Mouse (Mus musculus): ENCODE results near the gene Kcna10. TPM values are rescaled to one million over a fixed set of nuclear protein-coding genes. Genes with fewer than 3 reads are reported as not detected.

Gene Kcna10
- polyA plus RNA-seq, 1 experiment = not detected

DNA sequence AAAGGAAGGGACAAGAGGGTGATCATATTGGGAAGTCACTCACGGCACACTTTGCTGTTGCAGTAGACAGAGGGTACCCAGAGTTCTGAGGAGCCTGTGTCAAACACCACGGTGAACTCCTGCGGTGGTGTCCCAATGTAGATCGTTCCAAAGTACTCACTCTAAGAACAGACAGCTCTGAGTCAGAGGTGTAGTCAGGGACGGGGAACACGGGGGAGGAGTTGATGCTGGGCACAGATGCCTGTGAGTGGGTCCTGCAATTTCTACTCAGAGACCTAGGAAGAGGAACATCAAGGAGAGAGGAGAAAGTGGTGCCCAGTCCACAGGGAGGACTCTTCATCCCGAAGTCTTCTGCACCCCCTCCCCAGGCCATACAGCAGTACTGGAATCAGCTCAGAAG lies 35.7 kb downstream of the Kcna10 start:
- Histone ChIP-seq H3K4me3 (ENCODE audit: low read depth, low read length) (no peak overlapping the region), H3K27me3 (ENCODE audit: control insufficient read depth, insufficient read depth, low read length, poor library complexity, severe bottlenecking) (no peaks in the 10 kb centered on the region), H3K4me1 (ENCODE audit: control insufficient read depth, insufficient read depth, low read length) (no peaks in the 10 kb centered on the region), H3K9ac (ENCODE audit: low read depth, poor library complexity, severe bottlenecking) (no peak overlapping the region), H3K27ac (ENCODE audit: insufficient read depth, low read length) (no peak overlapping the region), H3K9me3 (replicated peaks; ENCODE audit: control insufficient read depth, insufficient read depth, low read length, poor library complexity, severe bottlenecking) (no peaks in the 10 kb centered on the region), H3K36me3 (ENCODE audit: control insufficient read depth, insufficient read depth, low read length, poor library complexity, severe bottlenecking) (no peaks in the 10 kb centered on the region)
- TF ChIP-seq POLR2A (IDR thresholded peaks at IDR 0.05; ENCODE audit: insufficient read depth, low read length) (no peak), EP300 (IDR thresholded peaks at IDR 0.05; ENCODE audit: insufficient read depth, low read depth, low read length) (no peak), CTCF (IDR thresholded peaks at IDR 0.05; ENCODE audit: low read depth, low read length) (no peak)

DNA sequence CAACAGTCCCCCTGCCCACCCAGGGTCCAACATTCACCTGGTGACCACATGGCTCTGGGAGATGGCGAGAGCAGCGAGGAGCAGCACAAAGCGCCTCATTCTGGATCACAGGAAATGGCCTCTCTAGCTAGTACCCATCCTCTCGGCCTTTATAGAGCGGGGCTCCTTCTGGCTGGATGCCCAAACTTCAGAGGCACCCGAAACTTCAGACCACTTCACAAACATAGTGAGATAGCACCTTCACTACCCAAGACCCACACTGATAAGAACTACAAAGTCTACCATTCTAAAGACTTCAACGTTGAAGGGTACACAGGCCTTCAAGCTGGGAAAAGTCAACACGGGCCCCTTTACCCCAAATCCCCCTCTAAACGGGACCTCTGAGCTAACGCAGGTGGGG lies 38.8 kb downstream of the Kcna10 start, which contains the start of gene Cym:
Cym (minus strand) TSS at position 125 of the 400 bp plus-strand sequence.
- no peaks in the 10 kb centered on the region for H3K9me3 ChIP-seq (replicated peaks; ENCODE audit: control insufficient read depth, insufficient read depth, low read length, poor library complexity, severe bottlenecking)
- H3K4me1 ChIP-seq (ENCODE audit: control insufficient read depth, insufficient read depth, low read length) = no peaks in the 10 kb centered on the region
- TF ChIP-seq EP300 (IDR thresholded peaks at IDR 0.05; ENCODE audit: insufficient read depth, low read depth, low read length) (no peak), POLR2A (IDR thresholded peaks at IDR 0.05; ENCODE audit: insufficient read depth, low read length) (no peak), CTCF (IDR thresholded peaks at IDR 0.05; ENCODE audit: low read depth, low read length) (no peak)
- no peak within 1 kb of the TSS for H3K27ac ChIP-seq (ENCODE audit: insufficient read depth, low read length)
- no peaks in the 10 kb centered on the region for H3K27me3 ChIP-seq (ENCODE audit: control insufficient read depth, insufficient read depth, low read length, poor library complexity, severe bottlenecking)
- H3K36me3 ChIP-seq (ENCODE audit: control insufficient read depth, insufficient read depth, low read length, poor library complexity, severe bottlenecking) = no peaks in the 10 kb centered on the region
- no peak within 1 kb of the TSS for H3K4me3 ChIP-seq (ENCODE audit: low read depth, low read length)
- no peak within 1 kb of the TSS for H3K9ac ChIP-seq (ENCODE audit: low read depth, poor library complexity, severe bottlenecking)

DNA sequence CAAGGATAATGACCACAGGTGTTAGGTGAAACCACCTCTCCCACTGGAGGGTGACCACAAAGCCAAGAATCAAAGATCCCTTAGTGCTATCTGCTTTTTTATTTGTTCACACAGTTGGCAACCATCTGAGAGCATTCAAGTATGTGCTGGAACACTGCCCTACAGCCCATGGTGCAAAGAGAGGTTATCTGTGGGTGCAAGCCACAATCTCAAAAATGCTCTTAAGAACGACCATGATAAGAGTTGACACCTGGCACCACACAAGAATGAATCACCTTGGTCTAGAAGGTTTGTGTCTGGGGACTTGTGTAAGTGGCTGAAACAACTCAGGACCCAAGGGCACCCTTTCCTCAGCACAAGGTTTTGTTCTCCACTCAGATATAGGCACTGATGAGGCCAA lies 40.4 kb downstream of the Kcna10 start:
- H3K4me3 ChIP-seq (ENCODE audit: low read depth, low read length) = no peak overlapping the region
- no peak overlapping the region for H3K27ac ChIP-seq (ENCODE audit: insufficient read depth, low read length)
- no peaks in the 10 kb centered on the region for H3K36me3 ChIP-seq (ENCODE audit: control insufficient read depth, insufficient read depth, low read length, poor library complexity, severe bottlenecking)
- H3K27me3 ChIP-seq (ENCODE audit: control insufficient read depth, insufficient read depth, low read length, poor library complexity, severe bottlenecking) = no peaks in the 10 kb centered on the region
- no peaks in the 10 kb centered on the region for H3K4me1 ChIP-seq (ENCODE audit: control insufficient read depth, insufficient read depth, low read length)
- H3K9ac ChIP-seq (ENCODE audit: low read depth, poor library complexity, severe bottlenecking) = no peak overlapping the region
- no peak for TF ChIP-seq EP300 (IDR thresholded peaks at IDR 0.05; ENCODE audit: insufficient read depth, low read depth, low read length)
- TF ChIP-seq CTCF (IDR thresholded peaks at IDR 0.05; ENCODE audit: low read depth, low read length) = no peak
- TF ChIP-seq POLR2A (IDR thresholded peaks at IDR 0.05; ENCODE audit: insufficient read depth, low read length) = no peak
- H3K9me3 ChIP-seq (replicated peaks; ENCODE audit: control insufficient read depth, insufficient read depth, low read length, poor library complexity, severe bottlenecking) = no peaks in the 10 kb centered on the region

DNA sequence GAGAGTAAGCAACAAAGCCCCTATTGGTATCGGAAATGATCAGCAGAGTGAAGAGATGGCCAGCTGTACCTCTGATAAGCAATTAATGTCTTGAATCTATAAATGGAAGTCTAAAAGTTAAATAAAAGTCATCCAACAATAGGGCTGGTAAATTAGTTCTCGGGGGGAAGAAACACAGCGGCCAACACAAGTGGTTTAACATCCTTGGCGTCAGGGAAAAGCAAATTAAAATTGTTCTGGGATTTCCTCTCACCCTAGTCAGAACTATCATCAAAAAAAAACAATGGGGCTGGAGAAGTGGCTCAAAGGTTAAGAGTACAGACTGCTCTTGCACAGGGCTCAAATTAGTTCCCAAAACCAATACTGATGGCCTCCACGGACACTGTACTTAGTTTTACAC lies 43.0 kb downstream of the Kcna10 start:
- Histone ChIP-seq H3K4me1 (ENCODE audit: control insufficient read depth, insufficient read depth, low read length) (no peaks in the 10 kb centered on the region), H3K27ac (ENCODE audit: insufficient read depth, low read length) (no peak overlapping the region), H3K9me3 (replicated peaks; ENCODE audit: control insufficient read depth, insufficient read depth, low read length, poor library complexity, severe bottlenecking) (no peaks in the 10 kb centered on the region), H3K36me3 (ENCODE audit: control insufficient read depth, insufficient read depth, low read length, poor library complexity, severe bottlenecking) (no peaks in the 10 kb centered on the region), H3K4me3 (ENCODE audit: low read depth, low read length) (no peak overlapping the region), H3K9ac (ENCODE audit: low read depth, poor library complexity, severe bottlenecking) (no peak overlapping the region), H3K27me3 (ENCODE audit: control insufficient read depth, insufficient read depth, low read length, poor library complexity, severe bottlenecking) (no peaks in the 10 kb centered on the region)
- TF ChIP-seq EP300 (IDR thresholded peaks at IDR 0.05; ENCODE audit: insufficient read depth, low read depth, low read length) (no peak), POLR2A (IDR thresholded peaks at IDR 0.05; ENCODE audit: insufficient read depth, low read length) (no peak), CTCF (IDR thresholded peaks at IDR 0.05; ENCODE audit: low read depth, low read length) (no peak)

DNA sequence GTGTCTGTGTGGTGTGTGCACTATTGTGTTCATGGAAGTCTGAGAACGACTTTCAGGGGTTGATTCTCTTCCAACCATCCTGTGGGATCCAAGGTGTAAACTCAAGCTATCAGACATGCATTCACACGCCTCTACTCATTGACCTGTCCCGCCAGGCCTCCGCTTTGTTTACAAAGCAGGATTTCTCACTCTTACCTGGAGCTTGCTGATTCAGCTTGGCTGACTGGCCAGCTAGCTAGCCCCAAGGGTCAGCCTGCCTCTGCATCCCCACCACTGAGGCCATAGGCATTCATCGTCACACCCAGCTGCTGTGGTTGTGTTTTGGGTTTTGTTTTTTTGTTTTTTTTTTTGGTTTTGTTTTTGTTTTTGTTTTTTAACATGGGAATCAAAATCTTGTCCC lies 46.4 kb downstream of the Kcna10 start:
- Histone ChIP-seq H3K36me3 (ENCODE audit: control insufficient read depth, insufficient read depth, low read length, poor library complexity, severe bottlenecking) (no peaks in the 10 kb centered on the region), H3K4me3 (ENCODE audit: low read depth, low read length) (no peak overlapping the region), H3K27ac (ENCODE audit: insufficient read depth, low read length) (no peak overlapping the region), H3K9ac (ENCODE audit: low read depth, poor library complexity, severe bottlenecking) (no peak overlapping the region), H3K4me1 (ENCODE audit: control insufficient read depth, insufficient read depth, low read length) (no peaks in the 10 kb centered on the region), H3K9me3 (replicated peaks; ENCODE audit: control insufficient read depth, insufficient read depth, low read length, poor library complexity, severe bottlenecking) (no peaks in the 10 kb centered on the region), H3K27me3 (ENCODE audit: control insufficient read depth, insufficient read depth, low read length, poor library complexity, severe bottlenecking) (no peaks in the 10 kb centered on the region)
- TF ChIP-seq POLR2A (IDR thresholded peaks at IDR 0.05; ENCODE audit: insufficient read depth, low read length) (no peak), EP300 (IDR thresholded peaks at IDR 0.05; ENCODE audit: insufficient read depth, low read depth, low read length) (no peak), CTCF (IDR thresholded peaks at IDR 0.05; ENCODE audit: low read depth, low read length) (no peak)

DNA sequence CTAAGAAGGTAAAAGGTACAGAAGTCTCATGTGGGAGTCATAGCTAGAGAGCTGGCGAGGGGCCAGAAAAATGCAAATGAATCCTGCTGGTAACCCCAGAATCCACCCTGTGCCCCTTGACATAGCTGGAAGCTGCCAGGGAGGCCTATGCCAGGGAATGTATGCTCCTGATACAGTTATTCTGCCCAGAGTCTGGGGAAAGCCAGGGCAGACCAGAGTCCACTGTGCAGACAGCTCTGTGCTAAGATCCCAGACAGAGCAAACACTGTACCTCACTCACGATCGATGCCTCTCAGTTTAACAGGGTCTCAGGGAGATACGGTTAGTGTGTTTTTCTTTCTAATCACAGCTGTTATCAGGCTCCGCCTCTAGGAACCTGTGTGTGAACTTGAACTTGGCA lies 47.0 kb downstream of the Kcna10 start:
- Histone ChIP-seq H3K27ac (ENCODE audit: insufficient read depth, low read length) (no peak overlapping the region), H3K4me1 (ENCODE audit: control insufficient read depth, insufficient read depth, low read length) (no peaks in the 10 kb centered on the region), H3K9me3 (replicated peaks; ENCODE audit: control insufficient read depth, insufficient read depth, low read length, poor library complexity, severe bottlenecking) (no peaks in the 10 kb centered on the region), H3K4me3 (ENCODE audit: low read depth, low read length) (no peak overlapping the region), H3K9ac (ENCODE audit: low read depth, poor library complexity, severe bottlenecking) (no peak overlapping the region), H3K27me3 (ENCODE audit: control insufficient read depth, insufficient read depth, low read length, poor library complexity, severe bottlenecking) (no peaks in the 10 kb centered on the region), H3K36me3 (ENCODE audit: control insufficient read depth, insufficient read depth, low read length, poor library complexity, severe bottlenecking) (no peaks in the 10 kb centered on the region)
- TF ChIP-seq POLR2A (IDR thresholded peaks at IDR 0.05; ENCODE audit: insufficient read depth, low read length) (no peak), EP300 (IDR thresholded peaks at IDR 0.05; ENCODE audit: insufficient read depth, low read depth, low read length) (no peak), CTCF (IDR thresholded peaks at IDR 0.05; ENCODE audit: low read depth, low read length) (no peak)

All from ES-Bruce4 (cell line).